Mouse (Mus musculus) embryonic facial prominence, embryonic 12.5 days (tissue): ENCODE measurements around the gene 4930467E23Rik. TPM values are rescaled to one million over a fixed set of nuclear protein-coding genes. Genes with fewer than 3 reads are reported as not detected.

Experiments
- polyA plus RNA-seq: library from polyadenylated mRNA; unstranded; fragments of >200 nt; fragmentation: Nextera tagmentation; extraction: Ambion mirVana; gene quantifications from 2 replicates; pipeline ENCODE4 v1.2.1, GENCODE M21; 2016

Gene 4930467E23Rik
- polyA plus RNA-seq, 1 experiment from 2014 or later: not detected

Other genes with a start within 250 kb of the 4930467E23Rik start
- gene Defb7, start 234.5 kb upstream of the 4930467E23Rik start, polyA plus RNA-seq: not detected in 2 replicates
- gene Gm31371, start 173.8 kb downstream of the 4930467E23Rik start, polyA plus RNA-seq: not detected in 2 replicates